Mouse (Mus musculus) limb, embryonic 15.5 days (tissue): Measurements from ENCODE around the gene Efna4. TPM values are rescaled to one million over a fixed set of nuclear protein-coding genes. Genes with fewer than 3 reads are reported as not detected.

Experiments
- ATAC-seq: fragments of 200-750 bp; cut with Nextera tagmentation; 2 replicates; pipeline ENCODE4 v1.8.0; 2017; ENCODE audit warnings: low read depth, moderate TSS enrichment; ENCODE audit not compliant: insufficient number of reproducible peaks, low FRiP score, low TSS enrichment
- H3K27ac ChIP-seq: fragments of 300-500 bp; sonication (generic); 2 replicates; pipeline ENCODE4 v1.5.1; 2015; ENCODE audit warnings: moderate library complexity, mild to moderate bottlenecking, inconsistent platforms
- H3K27me3 ChIP-seq: fragments of 300-500 bp; sonication (generic); 2 replicates; pipeline ENCODE4 v1.6.1; 2015; ENCODE audit warnings: inconsistent platforms
- H3K36me3 ChIP-seq: fragments of 300-500 bp; sonication (generic); 2 replicates; pipeline ENCODE4 v1.6.1; 2015; ENCODE audit warnings: inconsistent platforms
- H3K4me1 ChIP-seq: fragments of 300-500 bp; sonication (generic); 2 replicates; pipeline ENCODE4 v1.6.1; 2015; ENCODE audit warnings: inconsistent platforms
- H3K4me2 ChIP-seq: fragments of 300-500 bp; sonication (generic); 2 replicates; pipeline ENCODE4 v1.6.1; 2015; ENCODE audit warnings: mild to moderate bottlenecking, inconsistent platforms
- H3K4me3 ChIP-seq: fragments of 300-500 bp; sonication (generic); 2 replicates; pipeline ENCODE4 v1.5.1; 2015; ENCODE audit warnings: mild to moderate bottlenecking, inconsistent platforms
- H3K9ac ChIP-seq: fragments of 300-500 bp; sonication (generic); 2 replicates; pipeline ENCODE4 v1.6.1; 2015; ENCODE audit warnings: inconsistent platforms
- H3K9me3 ChIP-seq: fragments of 300-500 bp; sonication (generic); 2 replicates; pipeline ENCODE4 v1.6.1; 2016; ENCODE audit warnings: inconsistent platforms
- WGBS: fragments of 180-500 bp; shearing (Covaris S2); methylation state at CpG from one replicate; pipeline ENCODE4 v1.1.7; 2015; 5-methylcytosine and 5-hydroxymethylcytosine counted together
- polyA plus RNA-seq: library from polyadenylated mRNA; unstranded; fragments of >200 nt; fragmentation: Nextera tagmentation; extraction: Ambion mirVana; gene quantifications from 2 replicates; pipeline ENCODE4 v1.2.1, GENCODE M21; 2015

The Efna4 gene
- polyA plus RNA-seq, 1 experiment from 2014 or later, result 34.4 TPM

GRCm38 (mm10) chr3:89339416-89339815, 1.6 kb upstream of the Efna4 start:
- 0 out of 2 replicates have a peak overlapping the region, but pooled peaks have one; percentile 93 for H3K27ac ChIP-seq
- WGBS, result 23% methylated on average over 8 of the region's 8 CpGs
- ATAC-seq, result no peak
- no peak overlapping the region for H3K4me2 ChIP-seq
- no peak overlapping the region for H3K9ac ChIP-seq
- peaks cover 42% of the 10 kb centered on the region for H3K36me3 ChIP-seq
- no peaks in the 10 kb centered on the region for H3K9me3 ChIP-seq
- no peaks in the 10 kb centered on the region for H3K27me3 ChIP-seq
- no peak overlapping the region for H3K4me3 ChIP-seq
- peaks cover 54% of the 10 kb centered on the region for H3K4me1 ChIP-seq

DNA sequence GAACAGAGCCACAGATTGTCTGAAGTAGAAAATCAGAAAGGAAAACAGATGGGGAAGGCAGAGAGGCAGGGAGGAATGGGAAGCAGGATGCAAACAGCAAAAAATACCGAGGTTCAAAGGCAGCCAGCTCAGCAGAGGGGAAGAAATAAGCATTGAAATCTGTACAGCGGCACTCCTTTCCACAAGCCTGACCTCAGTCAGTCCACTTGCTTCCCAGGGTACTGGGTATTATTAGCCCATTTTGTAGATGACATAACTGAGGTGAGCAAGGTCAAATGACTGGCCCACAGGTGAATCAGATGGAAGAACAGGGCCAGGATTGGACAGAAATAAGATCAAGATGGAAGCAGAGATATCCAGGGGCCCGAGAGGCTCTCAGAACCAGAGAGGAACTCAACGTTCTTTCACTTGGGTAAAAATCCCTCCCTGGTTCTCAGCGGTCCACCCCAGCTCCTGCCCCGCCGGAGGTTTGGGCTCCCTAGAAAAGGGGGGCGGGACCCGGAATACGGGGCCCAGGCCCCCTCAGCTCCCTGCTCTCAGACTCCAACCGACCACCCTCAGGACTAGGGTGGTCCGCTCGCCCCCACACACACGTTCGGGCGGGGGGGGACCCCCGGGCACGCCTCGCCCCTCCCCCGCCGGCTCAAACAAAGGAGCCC, 637 bp downstream of the Efna4 start:
- no peak for ATAC-seq
- Histone ChIP-seq H3K4me2 (peak overlapping the region; percentile 67), H3K4me1 (peaks cover 69% of the 10 kb centered on the region), H3K36me3 (peaks cover 35% of the 10 kb centered on the region), H3K27ac (peak overlapping the region; percentile 93), H3K4me3 (peak overlapping the region; percentile 90), H3K9me3 (no peaks in the 10 kb centered on the region), H3K9ac (peak overlapping the region; percentile 89), H3K27me3 (no peaks in the 10 kb centered on the region)
- WGBS, result 0% methylated on average over 19 of the region's 21 CpGs

DNA sequence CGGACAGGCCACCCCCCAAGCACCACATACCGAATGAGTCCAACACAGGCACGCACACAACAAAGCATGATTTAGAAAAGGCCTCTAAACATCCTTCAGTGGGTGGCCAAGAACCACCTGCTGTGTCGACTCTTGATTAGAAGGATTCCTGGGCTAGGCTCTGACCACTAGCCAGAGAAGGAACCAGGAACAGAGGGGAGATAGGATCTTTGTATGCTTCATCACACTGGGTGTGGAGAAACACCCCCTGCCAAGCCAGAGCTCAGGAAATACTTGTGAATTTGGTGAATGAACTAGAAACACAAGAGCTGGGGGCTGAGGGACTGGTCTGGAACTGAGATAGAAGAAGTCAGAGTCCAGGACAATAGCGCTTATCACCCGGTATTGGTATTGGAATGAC, 1.3 kb downstream of the Efna4 start:
- peak overlapping the region; percentile 93; the same call in 1 of the 2 replicates for H3K27ac ChIP-seq

GRCm38 (mm10) chr3:89333053-89333452, 4.8 kb downstream of the Efna4 start:
- Histone ChIP-seq H3K27ac (0 out of 2 replicates have a peak overlapping the region, but pooled peaks have one; percentile 50), H3K36me3 (peaks cover 25% of the 10 kb centered on the region), H3K27me3 (no peaks in the 10 kb centered on the region), H3K9me3 (no peaks in the 10 kb centered on the region), H3K4me2 (no peak overlapping the region), H3K9ac (no peak overlapping the region), H3K4me1 (peaks cover 55% of the 10 kb centered on the region), H3K4me3 (no peak overlapping the region)
- WGBS, result 52% methylated on average over 11 of the region's 11 CpGs
- no peak for ATAC-seq

More for the DNA sequence above, 1.3 kb downstream of the Efna4 start:
- Histone ChIP-seq H3K36me3 (peaks cover 28% of the 10 kb centered on the region), H3K4me1 (peaks cover 74% of the 10 kb centered on the region), H3K4me3 (peak overlapping the region; percentile 90), H3K9ac (peak overlapping the region; percentile 89; the same call in 1 of the 2 replicates), H3K27me3 (no peaks in the 10 kb centered on the region), H3K9me3 (no peaks in the 10 kb centered on the region), H3K4me2 (peak overlapping the region; percentile 67)
- ATAC-seq, result no peak
- WGBS, result 14% methylated on average over 6 of the region's 6 CpGs

- Histone ChIP-seq H3K9ac (no peak overlapping the region), H3K4me3 (no peak overlapping the region), H3K27me3 (no peaks in the 10 kb centered on the region), H3K36me3 (peaks cover 25% of the 10 kb centered on the region), H3K9me3 (no peaks in the 10 kb centered on the region), H3K4me2 (no peak overlapping the region), H3K27ac (peak overlapping the region; percentile 50; the same call in 1 of the 2 replicates), H3K4me1 (peaks cover 55% of the 10 kb centered on the region)
- WGBS, result 34% methylated on average over 12 of the region's 12 CpGs
- no peak for ATAC-seq
Observed at GRCm38 (mm10) chr3:89332476-89332875, 5.4 kb downstream of the Efna4 start.

GRCm38 (mm10) chr3:89332013-89332412, 5.8 kb downstream of the Efna4 start:
- Histone ChIP-seq H3K9me3 (no peaks in the 10 kb centered on the region), H3K9ac (no peak overlapping the region), H3K4me3 (no peak overlapping the region), H3K4me1 (peaks cover 52% of the 10 kb centered on the region), H3K27ac (peak overlapping the region; percentile 57), H3K4me2 (no peak overlapping the region), H3K27me3 (no peaks in the 10 kb centered on the region), H3K36me3 (peaks cover 25% of the 10 kb centered on the region)
- no peak for ATAC-seq
- 44% methylated on average over 10 of the region's 10 CpGs for WGBS

DNA sequence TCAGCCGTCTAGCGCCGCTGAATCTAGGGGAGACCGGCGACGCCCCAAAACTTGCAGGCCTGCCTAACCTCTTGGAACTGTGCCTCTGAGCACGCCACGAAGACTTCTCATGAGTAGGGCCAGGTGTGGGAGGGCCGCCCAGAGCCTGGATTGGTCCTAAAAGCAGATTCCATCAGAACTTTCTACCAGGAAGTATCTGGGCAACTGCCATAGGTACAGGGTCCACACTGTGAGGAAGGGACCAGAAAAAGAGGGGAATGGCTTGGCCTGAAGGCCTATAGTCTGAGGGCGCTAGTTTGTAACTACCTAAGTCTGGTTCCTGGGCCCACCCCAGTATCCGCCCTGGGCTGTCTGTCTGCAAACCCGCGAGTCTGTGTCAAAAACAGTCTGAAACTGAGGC, 6.3 kb downstream of the Efna4 start:
- WGBS, result 46% methylated on average over 13 of the region's 13 CpGs
- no peak overlapping the region for H3K4me3 ChIP-seq
- no peaks in the 10 kb centered on the region for H3K27me3 ChIP-seq
- H3K9ac ChIP-seq, result no peak overlapping the region
- H3K9me3 ChIP-seq, result no peaks in the 10 kb centered on the region
- H3K36me3 ChIP-seq, result peaks cover 25% of the 10 kb centered on the region
- H3K4me2 ChIP-seq, result no peak overlapping the region
- peaks cover 48% of the 10 kb centered on the region for H3K4me1 ChIP-seq
- ATAC-seq, result no peak
- H3K27ac ChIP-seq, result peak overlapping the region; percentile 57

DNA sequence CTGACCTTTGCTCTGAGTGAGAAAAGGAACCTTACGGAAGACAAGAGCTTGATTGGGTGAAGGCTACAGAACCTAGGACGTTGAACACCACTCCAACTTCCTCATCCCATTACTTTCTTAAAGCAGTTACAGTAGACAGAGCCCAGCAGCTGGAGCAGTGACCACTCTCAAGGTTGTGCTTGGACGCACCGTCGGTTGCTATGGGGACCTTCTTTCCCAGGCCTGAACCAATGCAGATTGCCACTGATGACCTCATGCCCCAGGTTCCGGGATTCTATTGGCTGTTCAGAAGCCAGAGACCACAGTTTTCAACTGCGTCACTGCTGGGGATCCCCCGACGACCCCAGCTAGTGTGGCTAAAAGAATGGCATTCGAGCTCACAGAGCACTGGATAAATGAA, 6.9 kb downstream of the Efna4 start:
- no peak for ATAC-seq
- Histone ChIP-seq H3K4me3 (no peak overlapping the region), H3K27ac (0 out of 2 replicates have a peak overlapping the region, but pooled peaks have one; percentile 57), H3K4me1 (peaks cover 42% of the 10 kb centered on the region), H3K4me2 (no peak overlapping the region), H3K36me3 (peaks cover 25% of the 10 kb centered on the region), H3K27me3 (no peaks in the 10 kb centered on the region), H3K9me3 (no peaks in the 10 kb centered on the region), H3K9ac (no peak overlapping the region)
- WGBS, result 35% methylated on average over 10 of the region's 10 CpGs

DNA sequence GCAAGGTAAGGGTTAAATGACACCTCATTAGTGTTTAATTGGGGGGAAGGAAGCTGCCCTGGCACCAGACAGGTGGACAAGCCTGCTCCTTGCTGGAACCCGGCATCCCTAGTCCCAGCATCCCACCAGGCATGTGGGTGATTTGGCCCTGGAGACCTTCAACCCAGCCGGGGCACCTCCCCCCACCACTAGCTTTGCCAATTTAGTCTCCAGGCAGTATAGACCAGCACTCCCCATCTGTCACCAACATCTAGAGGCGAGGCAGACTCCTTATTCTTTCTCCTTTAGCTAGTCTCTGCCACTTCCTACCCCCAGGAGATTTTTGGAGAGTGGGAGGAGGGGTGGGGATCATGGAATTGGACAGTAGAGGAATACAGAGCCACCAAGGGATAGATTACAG, 7.5 kb downstream of the Efna4 start:
- Histone ChIP-seq H3K9ac (no peak overlapping the region), H3K36me3 (peaks cover 25% of the 10 kb centered on the region), H3K27ac (no peak overlapping the region), H3K27me3 (no peaks in the 10 kb centered on the region), H3K4me1 (peaks cover 36% of the 10 kb centered on the region), H3K4me3 (no peak overlapping the region), H3K9me3 (no peaks in the 10 kb centered on the region), H3K4me2 (no peak overlapping the region)
- WGBS, result 48% methylated on average over 3 of the region's 3 CpGs
- no peak for ATAC-seq

GRCm38 (mm10) chr3:89328623-89329022, 9.2 kb downstream of the Efna4 start:
- no peak for ATAC-seq
- no peaks in the 10 kb centered on the region for H3K9me3 ChIP-seq
- 25% methylated on average over 4 of the region's 4 CpGs for WGBS
- H3K36me3 ChIP-seq, result peaks cover 7% of the 10 kb centered on the region
- no peaks in the 10 kb centered on the region for H3K27me3 ChIP-seq
- H3K4me2 ChIP-seq, result no peak overlapping the region
- H3K27ac ChIP-seq, result peak overlapping the region; percentile 27; the same call in 1 of the 2 replicates
- H3K4me1 ChIP-seq, result peaks cover 28% of the 10 kb centered on the region
- H3K9ac ChIP-seq, result no peak overlapping the region
- H3K4me3 ChIP-seq, result no peak overlapping the region

DNA sequence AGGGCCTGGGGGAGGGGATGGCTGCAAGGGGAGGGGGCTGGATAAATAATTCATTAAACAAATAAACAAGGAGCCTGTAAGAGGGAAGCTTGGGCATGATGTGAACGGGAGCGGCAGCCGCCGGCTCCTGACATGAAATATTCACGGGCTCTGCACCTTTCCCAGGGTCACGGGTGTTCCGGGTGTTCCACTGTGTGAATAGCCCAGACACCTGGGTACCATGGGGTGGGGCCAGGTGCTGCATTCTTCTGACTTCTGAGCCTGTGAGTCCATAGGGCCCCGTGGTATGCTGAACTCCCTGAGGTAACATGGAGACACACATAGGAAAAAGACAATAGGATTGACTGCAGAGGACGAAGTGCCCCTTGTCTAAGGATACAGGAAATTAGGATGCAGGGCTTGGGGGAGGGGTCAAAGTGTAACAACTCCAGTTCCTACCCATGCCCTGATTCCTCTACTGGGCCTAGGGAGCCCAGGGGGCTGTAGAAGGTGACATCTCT, 10.4 kb downstream of the Efna4 start:
- no peak overlapping the region for H3K27ac ChIP-seq
- no peaks in the 10 kb centered on the region for H3K36me3 ChIP-seq
- H3K9me3 ChIP-seq, result no peaks in the 10 kb centered on the region
- no peak overlapping the region for H3K9ac ChIP-seq
- no peak for ATAC-seq
- 28% methylated on average over 9 of the region's 9 CpGs for WGBS
- H3K4me3 ChIP-seq, result no peak overlapping the region
- peaks cover 23% of the 10 kb centered on the region for H3K4me1 ChIP-seq
- no peak overlapping the region for H3K4me2 ChIP-seq
- H3K27me3 ChIP-seq, result no peaks in the 10 kb centered on the region

DNA sequence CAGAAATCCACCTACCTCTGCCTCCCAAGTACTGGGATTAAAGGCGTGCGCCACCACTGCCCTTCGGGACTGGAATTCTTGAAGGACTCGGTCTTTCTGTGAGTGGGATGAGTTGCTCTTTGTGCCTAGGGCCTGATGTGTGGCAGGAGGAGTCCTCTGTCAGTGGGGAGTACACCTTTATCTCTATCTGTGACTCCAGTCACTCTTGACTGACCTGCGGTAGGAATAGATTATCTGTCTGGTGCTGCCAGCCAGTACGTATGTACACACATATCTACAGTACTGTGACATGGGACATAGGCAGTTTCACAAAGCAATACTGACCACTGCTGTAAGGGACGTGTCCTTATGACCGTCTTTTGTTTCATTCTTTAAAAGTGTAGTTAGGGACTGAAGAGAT, 11.9 kb downstream of the Efna4 start:
- ATAC-seq, result no peak
- H3K9me3 ChIP-seq, result no peaks in the 10 kb centered on the region
- H3K4me3 ChIP-seq, result no peak overlapping the region
- H3K9ac ChIP-seq, result no peak overlapping the region
- H3K27ac ChIP-seq, result no peak overlapping the region
- H3K36me3 ChIP-seq, result no peaks in the 10 kb centered on the region
- 93% methylated on average over 8 of the region's 8 CpGs for WGBS
- H3K27me3 ChIP-seq, result peaks cover 6% of the 10 kb centered on the region
- no peak overlapping the region for H3K4me2 ChIP-seq
- H3K4me1 ChIP-seq, result peaks cover 25% of the 10 kb centered on the region
